Mouse (Mus musculus) stomach, embryonic 16.5 days (tissue): ENCODE results near the gene Agps. TPM values are rescaled to one million over a fixed set of nuclear protein-coding genes. Genes with fewer than 3 reads are reported as not detected.

Experiments
- ATAC-seq: fragments of 200-750 bp; cut with Nextera tagmentation; 2 replicates; pipeline ENCODE4 v1.8.0; 2017; ENCODE audit warnings: moderate number of reproducible peaks, moderate TSS enrichment; ENCODE audit not compliant: insufficient read depth, low FRiP score
- H3K27ac ChIP-seq: fragments of 300-500 bp; sonication (generic); 2 replicates; pipeline ENCODE4 v1.5.1; 2014; ENCODE audit warnings: low read length
- H3K27me3 ChIP-seq: fragments of 300-500 bp; sonication (generic); 2 replicates; pipeline ENCODE4 v1.6.1; 2014; ENCODE audit warnings: low read length, control low read depth, mixed read lengths; ENCODE audit not compliant: control insufficient read depth, insufficient read depth
- H3K36me3 ChIP-seq: fragments of 300-500 bp; sonication (generic); 2 replicates; pipeline ENCODE4 v1.6.1; 2014; ENCODE audit warnings: low read length; ENCODE audit not compliant: control insufficient read depth, insufficient read depth
- H3K4me1 ChIP-seq: fragments of 300-500 bp; sonication (generic); 2 replicates; pipeline ENCODE4 v1.6.1; 2014; ENCODE audit warnings: low read length, control low read depth, mixed read lengths; ENCODE audit not compliant: control insufficient read depth, insufficient read depth
- H3K4me2 ChIP-seq: fragments of 300-500 bp; sonication (generic); 2 replicates; pipeline ENCODE4 v1.6.1; 2014; ENCODE audit warnings: low read depth, low read length, mixed read lengths
- H3K4me3 ChIP-seq: fragments of 300-500 bp; sonication (generic); replicated peaks from 2 replicates; pipeline ENCODE4 v1.5.1; 2014; ENCODE audit warnings: mild to moderate bottlenecking, low read length
- H3K9ac ChIP-seq: fragments of 300-500 bp; sonication (generic); 2 replicates; pipeline ENCODE4 v1.6.1; 2014; ENCODE audit warnings: low read length
- H3K9me3 ChIP-seq: fragments of 300-500 bp; sonication (generic); replicated peaks from 2 replicates; pipeline ENCODE4 v1.6.1; 2016; ENCODE audit warnings: low read length, control low read depth; ENCODE audit not compliant: control insufficient read depth
- WGBS: fragments of 180-500 bp; shearing (Covaris S2); extraction: QIAGEN DNeasy Blood & Tissue Kit; methylation state at CpG from one replicate; pipeline ENCODE4 v1.1.7; 2014; 5-methylcytosine and 5-hydroxymethylcytosine counted together
- polyA plus RNA-seq: library from polyadenylated mRNA; unstranded; fragments of >200 nt; fragmentation: Nextera tagmentation; extraction: Ambion mirVana; gene quantifications from 2 replicates; pipeline ENCODE4 v1.2.1, GENCODE M21; 2015

The Agps gene
- polyA plus RNA-seq, 1 experiment from 2014 or later, result 28.1 TPM

DNA sequence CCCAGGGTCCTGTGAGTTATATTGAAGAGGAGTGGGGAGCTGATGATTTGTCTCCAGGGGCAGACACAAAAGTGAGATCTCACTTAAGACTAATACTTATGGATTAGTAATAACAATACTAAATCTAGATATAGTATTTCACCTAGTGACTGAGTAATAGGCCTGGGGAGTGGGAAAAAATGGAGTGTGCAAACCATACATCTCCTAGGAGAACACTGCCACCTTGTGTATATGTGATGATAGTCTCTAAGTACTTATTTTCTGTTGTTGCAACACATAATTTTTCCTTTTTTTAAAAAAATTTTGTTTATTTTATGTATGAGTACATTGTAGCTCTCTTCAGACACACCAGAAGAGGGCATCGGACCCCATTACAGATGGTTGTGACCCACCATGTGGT lies 15.7 kb downstream of the Agps start:
- WGBS, result 88% methylated on average over 1 of the region's 1 CpGs
- no peak overlapping the region for H3K27ac ChIP-seq
- no peaks in the 10 kb centered on the region for H3K9me3 ChIP-seq
- no peaks in the 10 kb centered on the region for H3K27me3 ChIP-seq
- H3K36me3 ChIP-seq, result no peaks in the 10 kb centered on the region
- no peak overlapping the region for H3K4me2 ChIP-seq
- no peak for ATAC-seq
- no peak overlapping the region for H3K9ac ChIP-seq
- 0 out of 2 replicates have a peak, but pooled peaks cover 2% of the 10 kb centered on the region for H3K4me1 ChIP-seq
- H3K4me3 ChIP-seq, result no peak overlapping the region

DNA sequence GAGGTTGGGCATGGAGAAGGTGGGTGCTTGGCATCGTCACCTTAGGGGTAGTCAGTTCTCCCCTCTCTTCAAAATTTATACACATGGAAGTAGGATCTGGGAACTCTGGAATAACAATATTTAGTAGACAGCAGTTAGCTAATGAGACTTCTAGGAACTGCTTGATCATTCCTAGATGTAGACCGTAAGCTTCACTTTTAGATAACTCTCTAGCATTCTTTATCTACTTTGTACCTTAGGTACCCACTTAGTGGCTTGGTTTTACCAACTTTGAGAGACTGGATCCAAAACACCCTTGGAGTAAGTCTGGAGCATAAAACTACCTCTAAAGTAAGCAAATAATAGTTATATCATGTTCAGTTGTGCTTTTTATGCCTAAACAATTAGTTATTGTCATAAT lies 20.5 kb downstream of the Agps start:
- Histone ChIP-seq H3K4me3 (no peak overlapping the region), H3K9me3 (no peaks in the 10 kb centered on the region), H3K27me3 (no peaks in the 10 kb centered on the region), H3K4me2 (no peak overlapping the region), H3K9ac (no peak overlapping the region), H3K27ac (no peak overlapping the region), H3K4me1 (no peaks in the 10 kb centered on the region), H3K36me3 (no peaks in the 10 kb centered on the region)
- no peak for ATAC-seq
- 89% methylated on average over 2 of the region's 2 CpGs for WGBS

DNA sequence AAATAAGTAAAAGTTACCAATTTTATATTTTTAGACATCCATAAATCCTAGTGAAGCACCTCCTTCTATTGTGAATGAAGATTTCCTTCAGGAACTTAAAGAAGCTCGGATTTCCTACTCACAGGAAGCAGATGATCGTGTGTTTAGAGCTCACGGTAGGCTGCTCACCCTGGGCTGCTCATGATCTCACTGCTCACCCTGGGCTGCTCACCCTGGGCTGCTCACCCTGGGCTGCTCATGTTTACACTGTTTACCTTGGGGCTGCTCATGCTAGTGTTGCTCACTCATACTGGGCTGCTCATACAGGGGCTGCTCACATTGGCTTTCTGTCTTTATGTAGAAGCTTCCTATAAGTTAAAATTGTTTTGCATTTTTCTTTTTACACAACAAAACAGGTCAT lies 22.2 kb downstream of the Agps start:
- 41% methylated on average over 3 of the region's 3 CpGs for WGBS

DNA sequence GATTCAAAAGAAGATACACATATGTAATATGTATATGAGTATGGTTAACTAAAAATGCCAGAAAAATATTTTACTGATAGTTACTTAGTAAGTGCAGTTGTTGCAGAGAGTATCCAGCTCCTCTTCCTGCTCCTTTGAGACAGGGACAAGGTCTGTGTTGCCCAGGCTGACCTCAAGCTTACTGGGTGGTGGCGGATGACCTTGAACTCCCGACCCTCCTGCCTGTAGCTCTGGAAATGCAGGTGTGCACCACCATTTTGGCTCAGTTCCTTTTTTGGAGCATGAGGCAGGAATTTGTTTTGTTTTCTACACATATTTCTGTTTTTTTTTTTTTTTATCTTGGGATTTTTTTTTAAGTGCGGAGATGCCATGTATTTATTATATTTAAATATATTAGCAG lies 29.1 kb downstream of the Agps start:
- Histone ChIP-seq H3K4me1 (no peaks in the 10 kb centered on the region), H3K36me3 (0 out of 2 replicates have a peak, but pooled peaks cover 5% of the 10 kb centered on the region), H3K9ac (no peak overlapping the region), H3K4me2 (no peak overlapping the region), H3K4me3 (no peak overlapping the region), H3K9me3 (no peaks in the 10 kb centered on the region), H3K27me3 (no peaks in the 10 kb centered on the region), H3K27ac (no peak overlapping the region)
- WGBS, result 94% methylated on average over 3 of the region's 3 CpGs
- ATAC-seq, result no peak

More for the DNA sequence above, 22.2 kb downstream of the Agps start:
- Histone ChIP-seq H3K4me1 (no peaks in the 10 kb centered on the region), H3K27ac (no peak overlapping the region), H3K9me3 (no peaks in the 10 kb centered on the region), H3K4me2 (no peak overlapping the region), H3K36me3 (no peaks in the 10 kb centered on the region), H3K4me3 (no peak overlapping the region), H3K27me3 (no peaks in the 10 kb centered on the region), H3K9ac (no peak overlapping the region)
- no peak for ATAC-seq

DNA sequence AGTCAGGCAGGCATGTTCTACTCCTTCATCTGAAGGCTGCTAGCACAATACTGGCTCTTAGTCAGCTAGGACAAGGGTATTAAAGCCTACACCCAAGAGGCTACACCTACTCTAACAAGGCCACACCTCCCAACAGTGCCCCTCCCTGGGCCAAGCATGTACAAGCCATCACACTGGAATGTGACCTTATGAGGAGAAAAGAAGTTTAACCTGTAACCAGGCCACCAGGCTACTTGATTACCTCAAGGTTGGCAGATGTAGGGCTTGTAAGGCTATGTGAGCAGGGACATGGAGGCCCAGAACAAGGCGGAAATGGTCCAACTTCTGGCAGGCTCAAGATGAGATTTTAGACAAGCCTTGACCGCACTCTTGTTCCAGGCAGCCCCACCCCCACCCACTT lies 37.6 kb downstream of the Agps start:
- Histone ChIP-seq H3K4me3 (no peak overlapping the region), H3K4me2 (no peak overlapping the region), H3K27me3 (no peaks in the 10 kb centered on the region), H3K9ac (no peak overlapping the region), H3K9me3 (no peaks in the 10 kb centered on the region), H3K36me3 (0 out of 2 replicates have a peak, but pooled peaks cover 7% of the 10 kb centered on the region), H3K4me1 (no peaks in the 10 kb centered on the region), H3K27ac (no peak overlapping the region)
- WGBS, result 88% methylated on average over 2 of the region's 2 CpGs
- ATAC-seq, result peak; percentile 74; the same call in 1 of the 2 replicates

DNA sequence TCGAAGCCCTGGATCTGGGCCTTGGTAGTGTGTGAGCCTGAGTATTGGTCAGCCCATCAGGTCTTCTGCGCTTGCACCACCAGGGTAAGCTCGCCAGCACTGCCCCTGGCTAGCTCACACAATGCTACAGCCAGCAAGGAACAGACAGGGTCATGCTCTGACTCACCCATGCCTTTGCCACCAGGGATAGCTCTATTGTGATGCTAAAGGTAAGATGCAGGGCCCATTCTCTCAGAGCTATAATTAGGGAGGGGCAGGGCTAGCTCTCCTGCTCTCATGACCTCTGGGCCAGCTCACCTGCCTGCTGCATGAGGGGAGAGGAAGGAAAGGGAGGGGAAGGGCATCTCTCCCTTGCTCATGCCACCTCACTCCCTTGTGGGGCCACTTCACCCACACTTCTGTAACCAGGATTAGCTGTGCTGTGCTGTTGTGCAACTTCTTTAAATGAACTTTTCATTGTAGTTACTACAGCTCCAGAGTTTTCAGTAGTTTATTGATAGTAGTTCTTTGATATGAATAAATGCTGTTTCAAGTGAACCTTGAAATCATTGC lies 42.1 kb downstream of the Agps start:
- 85% methylated on average over 3 of the region's 3 CpGs for WGBS
- H3K27ac ChIP-seq, result no peak overlapping the region

DNA sequence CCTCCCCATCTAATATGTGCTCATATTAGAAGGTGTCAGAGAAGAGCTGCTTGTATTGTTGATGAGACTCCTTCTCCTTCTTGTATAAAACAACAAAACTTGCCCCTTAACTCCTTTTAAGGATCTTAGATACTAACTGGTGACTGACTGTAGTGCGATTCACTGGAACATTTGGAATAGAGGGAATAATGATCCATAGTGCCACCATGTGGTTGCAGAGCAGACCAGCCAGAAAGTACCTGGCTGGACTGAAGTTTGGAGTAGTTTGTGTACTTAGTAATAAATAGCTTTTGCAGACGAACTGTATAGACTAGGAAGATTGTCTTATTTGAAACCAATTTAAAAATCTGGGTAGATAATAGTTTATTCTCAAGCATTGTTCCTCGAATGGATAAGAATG lies 47.8 kb downstream of the Agps start:
- Histone ChIP-seq H3K4me1 (no peaks in the 10 kb centered on the region), H3K27ac (no peak overlapping the region), H3K4me2 (no peak overlapping the region), H3K9ac (no peak overlapping the region), H3K36me3 (0 out of 2 replicates have a peak, but pooled peaks cover 4% of the 10 kb centered on the region), H3K4me3 (no peak overlapping the region), H3K27me3 (no peaks in the 10 kb centered on the region), H3K9me3 (no peaks in the 10 kb centered on the region)
- WGBS, result 37% methylated on average over 3 of the region's 3 CpGs
- ATAC-seq, result no peak

More for the DNA sequence above, 42.1 kb downstream of the Agps start:
- no peaks in the 10 kb centered on the region for H3K4me1 ChIP-seq
- 0 out of 2 replicates have a peak, but pooled peaks cover 4% of the 10 kb centered on the region for H3K36me3 ChIP-seq
- H3K27me3 ChIP-seq, result no peaks in the 10 kb centered on the region
- no peak overlapping the region for H3K4me2 ChIP-seq
- H3K9me3 ChIP-seq, result no peaks in the 10 kb centered on the region
- no peak overlapping the region for H3K9ac ChIP-seq
- H3K4me3 ChIP-seq, result no peak overlapping the region
- ATAC-seq, result no peak

DNA sequence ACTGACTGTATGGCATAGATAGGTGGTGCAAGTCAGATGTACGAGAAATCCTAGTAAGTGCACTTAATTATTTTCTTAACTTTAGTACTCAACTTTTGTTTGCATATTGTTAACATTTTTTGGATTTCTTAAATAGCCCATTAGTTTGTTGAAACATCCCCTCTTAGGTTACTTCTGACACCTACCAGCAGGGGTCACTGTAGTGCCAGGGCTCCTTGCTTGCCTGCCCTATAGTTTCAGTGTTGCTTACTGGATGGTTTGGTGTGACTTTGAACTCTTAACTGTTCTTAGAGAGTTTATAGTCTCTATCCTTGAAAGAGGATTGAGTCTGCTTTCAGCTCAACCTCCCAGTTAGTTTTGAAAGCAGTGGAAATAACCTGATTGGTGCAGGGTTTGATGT lies 51.6 kb downstream of the Agps start:
- H3K4me1 ChIP-seq, result no peaks in the 10 kb centered on the region
- H3K4me2 ChIP-seq, result no peak overlapping the region
- 16% methylated on average over 1 of the region's 1 CpGs for WGBS
- no peak overlapping the region for H3K4me3 ChIP-seq
- no peak overlapping the region for H3K9ac ChIP-seq
- H3K27ac ChIP-seq, result no peak overlapping the region
- H3K9me3 ChIP-seq, result no peaks in the 10 kb centered on the region
- ATAC-seq, result no peak
- H3K27me3 ChIP-seq, result no peaks in the 10 kb centered on the region
- no peaks in the 10 kb centered on the region for H3K36me3 ChIP-seq

DNA sequence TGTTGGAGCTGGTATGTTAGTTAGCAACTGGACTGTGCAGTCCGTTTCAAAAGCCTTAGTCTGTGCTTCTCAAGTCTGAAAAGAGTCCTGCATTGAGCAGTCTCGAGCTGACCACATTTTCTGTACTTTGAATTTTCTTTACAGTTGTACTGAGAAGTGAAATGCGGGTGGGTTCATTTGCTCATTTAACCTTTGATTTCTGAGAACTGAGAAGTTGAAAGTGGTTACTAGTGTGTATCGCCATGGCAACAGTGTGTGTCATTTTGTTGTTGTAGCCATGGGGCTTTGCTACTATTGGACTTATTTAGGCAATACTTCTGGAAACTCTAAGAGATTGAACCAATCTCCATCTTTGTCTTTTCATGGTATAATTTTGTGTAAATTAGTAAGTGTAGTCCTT lies 60.0 kb downstream of the Agps start:
- Histone ChIP-seq H3K36me3 (no peaks in the 10 kb centered on the region; the same call in 1 of the 2 replicates), H3K4me2 (no peak overlapping the region), H3K9ac (no peak overlapping the region), H3K9me3 (no peaks in the 10 kb centered on the region), H3K4me1 (no peaks in the 10 kb centered on the region), H3K27ac (no peak overlapping the region), H3K27me3 (no peaks in the 10 kb centered on the region), H3K4me3 (no peak overlapping the region)
- no peak for ATAC-seq
- WGBS, result 81% methylated on average over 4 of the region's 4 CpGs
